Mouse (Mus musculus) Muller cell, postnatal 12 days (primary cell): Measurements from ENCODE around the gene Tspan3.

Experiments
- DNase-seq: peaks from one replicate; pipeline ENCODE4 v3.0.0-alpha.2; 2015; ENCODE audit errors: inconsistent ontology term

Gene Tspan3

DNA sequence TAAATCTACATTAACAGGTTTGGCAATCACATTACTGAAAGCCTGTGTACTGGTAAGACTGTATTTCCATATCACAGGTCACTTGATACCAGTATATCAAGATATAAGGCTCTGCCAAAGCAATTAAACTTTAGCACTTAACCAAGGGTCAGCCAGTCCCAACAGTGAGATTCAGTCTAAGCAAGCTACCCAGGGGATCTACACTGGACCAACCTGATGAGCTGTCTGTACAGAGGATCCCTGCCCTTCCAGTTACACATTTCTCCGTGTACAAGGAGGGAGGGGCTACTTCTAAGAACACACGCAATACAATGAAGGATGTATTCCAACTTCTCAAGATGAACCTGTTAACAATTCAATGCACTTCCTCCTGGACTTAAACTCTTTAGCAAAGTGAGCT, 7.2 kb downstream of the Tspan3 start:
- no peak for DNase-seq

DNA sequence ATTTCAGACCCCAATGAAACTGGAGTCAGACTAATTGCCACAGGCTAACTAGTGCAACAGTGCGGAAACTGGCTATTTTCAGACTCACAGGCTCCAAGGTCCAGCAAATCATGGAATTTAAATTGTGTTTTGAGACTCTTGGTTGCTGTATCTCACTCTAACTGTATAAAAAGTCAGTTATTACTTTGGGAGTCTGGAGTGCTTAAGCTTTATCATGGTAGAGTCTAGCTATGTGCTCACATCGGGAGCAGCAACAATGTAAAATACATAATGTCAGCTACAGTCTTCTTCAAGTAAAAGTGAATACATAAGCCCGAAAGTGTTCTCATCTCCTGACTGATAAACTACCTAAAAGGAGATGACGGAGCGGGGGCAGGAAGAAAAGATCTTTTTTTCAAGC, 10.7 kb downstream of the Tspan3 start:
- peak; percentile 53 for DNase-seq

DNA sequence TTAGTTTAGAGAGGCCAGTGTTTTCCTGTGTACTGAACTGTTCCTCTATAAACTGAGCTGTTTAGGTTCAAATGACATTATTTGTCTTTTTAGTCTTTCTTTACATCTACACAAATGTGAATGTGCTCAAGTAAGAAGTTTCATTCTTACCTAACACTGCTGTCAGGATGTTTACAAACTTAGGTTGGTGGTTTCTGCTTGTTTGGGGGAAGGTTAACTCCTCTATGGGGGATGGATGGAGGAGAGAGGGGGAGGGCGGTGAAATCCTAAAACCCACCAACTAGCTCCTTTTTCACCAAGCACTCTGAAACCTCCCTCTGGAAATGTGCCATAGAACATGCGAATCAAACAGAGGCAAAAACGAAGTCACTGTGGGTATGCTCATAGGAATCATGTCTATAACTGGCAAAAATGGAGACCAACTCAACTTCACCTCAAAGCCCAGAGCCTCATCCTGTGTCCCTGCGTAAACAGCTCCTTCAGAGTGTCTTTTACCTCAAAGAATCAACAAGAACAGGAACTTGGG, 12.7 kb downstream of the Tspan3 start:
- DNase-seq = no peak

DNA sequence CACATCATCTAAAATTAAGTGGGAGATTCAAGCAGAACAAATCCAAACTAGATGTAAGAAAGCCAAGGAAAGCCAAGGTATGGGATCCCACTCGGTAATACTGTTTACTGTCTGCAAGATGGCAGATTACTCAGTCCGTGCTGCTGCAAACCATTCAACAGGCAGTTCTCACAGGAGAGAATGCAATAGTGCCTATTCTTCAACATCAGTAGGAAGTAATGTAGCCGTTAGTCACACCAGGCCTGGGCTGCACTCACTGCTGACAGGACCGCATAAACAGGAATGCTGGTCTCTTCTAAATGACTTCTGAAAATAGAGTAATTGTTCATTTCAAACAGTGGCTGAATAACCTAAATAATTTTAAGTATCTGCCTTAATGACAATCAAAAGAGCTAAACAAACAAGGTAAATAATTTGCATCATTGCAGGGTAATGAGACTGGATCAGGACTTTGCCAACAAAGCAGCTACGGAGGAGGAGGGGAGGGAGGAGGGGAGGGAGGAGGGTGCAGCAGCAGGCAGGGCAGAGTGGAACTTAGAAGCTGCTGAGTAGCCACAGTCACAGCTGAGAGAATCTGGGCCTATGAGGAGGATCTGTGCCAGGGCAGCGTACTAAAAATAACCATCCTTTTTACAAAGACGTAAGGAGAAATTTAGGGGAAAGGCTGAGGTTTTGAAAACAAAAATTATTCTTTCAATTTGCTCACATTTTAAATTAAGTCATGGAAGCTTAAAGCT, 13.4 kb downstream of the Tspan3 start:
- DNase-seq = peak; percentile 83

DNA sequence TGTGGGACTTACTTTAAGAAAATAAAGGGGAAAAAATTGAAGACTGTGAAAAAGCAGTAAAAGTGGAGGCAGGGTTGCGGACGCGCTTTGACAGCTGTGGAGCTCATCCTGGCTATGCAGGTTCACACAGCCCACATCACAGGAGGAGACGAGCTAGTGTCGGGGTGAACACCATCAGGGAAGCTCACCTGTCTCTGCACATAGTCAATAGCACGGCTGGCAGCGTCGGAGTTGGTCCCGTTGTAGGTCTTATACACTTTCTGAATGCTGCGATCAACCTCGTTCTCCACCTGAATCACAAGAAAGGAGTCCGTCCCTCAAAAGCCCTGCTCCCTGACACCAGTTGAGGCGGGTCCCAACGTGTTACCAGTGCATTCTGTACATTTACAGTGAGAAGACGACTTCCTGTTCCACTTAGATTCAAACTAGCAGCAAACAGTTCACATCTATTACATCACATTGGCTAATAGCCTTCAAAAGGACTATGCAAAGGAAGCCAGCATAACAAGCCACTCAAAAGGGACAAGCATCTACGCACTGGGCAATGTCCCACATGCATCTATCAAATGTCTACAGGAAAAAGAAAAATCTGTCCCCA, 18.9 kb downstream of the Tspan3 start:
- DNase-seq = no peak

DNA sequence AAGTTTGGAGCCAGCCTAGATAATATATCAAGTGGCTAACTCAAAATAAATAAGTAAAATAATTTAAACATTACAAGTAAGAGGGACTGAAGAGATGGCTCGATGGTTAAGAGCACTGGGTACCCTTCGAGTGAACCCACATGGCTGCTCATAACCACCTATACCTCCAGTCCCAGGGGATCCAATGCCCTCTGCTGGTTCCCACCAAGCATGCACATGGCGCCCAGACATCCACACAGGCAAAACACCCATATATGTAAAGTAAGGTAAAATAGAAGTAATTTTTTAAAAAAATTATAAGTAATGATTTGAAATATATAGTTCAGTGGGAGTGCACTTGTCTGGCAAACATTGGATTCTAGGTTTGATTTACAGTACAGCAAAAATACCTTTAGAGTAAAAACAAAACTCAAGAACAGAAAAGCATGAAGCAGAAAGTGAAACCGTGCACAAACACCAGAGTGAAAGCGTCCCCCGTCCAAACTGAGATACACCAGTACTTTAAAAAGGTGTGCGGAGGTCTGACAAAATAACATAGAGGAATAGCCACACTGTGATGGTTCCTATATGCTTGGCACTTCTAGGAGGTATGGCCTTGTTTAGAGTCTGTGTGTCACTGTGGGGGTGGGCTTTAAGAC, 20.8 kb downstream of the Tspan3 start:
- no peak for DNase-seq

DNA sequence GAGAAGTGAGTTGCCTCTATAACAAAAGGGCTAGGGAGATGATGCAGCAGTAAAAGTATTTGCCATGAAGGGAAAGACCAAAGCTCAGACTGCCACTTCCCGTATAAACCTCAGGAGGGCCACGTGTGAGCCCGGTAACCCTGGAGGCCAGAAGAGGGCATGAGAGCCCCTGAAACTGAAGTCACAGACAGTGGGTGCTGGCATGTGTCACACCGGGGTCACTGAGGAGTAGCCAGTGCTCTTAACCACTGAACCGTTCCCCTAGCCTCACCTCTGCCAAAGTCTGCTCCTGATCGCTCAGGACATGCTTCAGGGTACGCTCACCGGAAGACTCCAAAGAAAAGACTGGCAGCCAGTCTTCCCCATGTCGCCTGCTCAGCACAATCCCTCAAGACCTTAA, 23.5 kb downstream of the Tspan3 start:
- DNase-seq = peak; percentile 42

DNA sequence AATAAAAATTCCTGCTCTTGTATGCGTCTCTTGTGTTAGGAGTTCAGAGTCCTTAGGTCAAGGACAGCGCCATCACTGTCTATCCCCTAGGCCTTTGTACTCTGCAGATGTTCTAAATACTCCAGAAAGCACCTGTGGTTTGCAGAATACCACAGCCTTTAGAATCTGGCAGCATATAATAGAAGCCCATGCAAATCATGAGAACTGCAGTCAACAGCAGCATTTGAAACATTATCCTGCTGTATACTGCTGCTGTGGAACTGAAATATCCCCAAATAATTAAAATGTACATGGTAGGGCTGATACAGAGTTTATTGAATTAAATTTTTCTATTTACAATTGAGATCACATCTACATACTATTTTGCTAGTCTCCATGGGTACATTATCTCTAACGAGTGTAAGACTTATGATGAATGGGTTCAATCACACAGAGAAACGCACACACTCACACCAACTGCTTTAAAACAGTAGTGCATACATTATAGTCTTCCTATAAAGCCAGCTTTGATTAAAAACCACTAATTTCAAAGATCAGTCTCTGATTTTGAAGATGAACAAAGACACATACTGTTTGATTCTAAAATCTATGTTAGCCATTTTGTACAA, 29.6 kb downstream of the Tspan3 start:
- DNase-seq = no peak

DNA sequence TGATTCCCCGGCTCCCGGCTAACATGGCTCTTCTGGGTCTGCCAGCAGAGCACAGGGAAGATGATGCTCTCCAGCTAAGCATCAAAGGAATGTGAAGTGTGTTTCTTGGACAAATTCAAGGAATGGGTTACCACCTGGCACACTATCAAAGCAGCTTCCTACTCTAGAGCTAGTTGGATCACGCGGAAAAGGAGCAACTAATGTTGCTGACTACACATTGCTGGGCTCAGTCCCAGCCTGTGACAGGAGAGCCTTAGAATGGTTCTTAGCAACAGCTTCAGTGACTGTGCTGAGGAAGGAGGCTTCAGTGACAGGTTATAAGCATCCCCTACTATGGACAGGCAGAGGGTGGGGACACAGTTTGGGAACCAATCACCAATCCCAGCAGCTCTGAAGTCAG, 30.7 kb downstream of the Tspan3 start:
- no peak for DNase-seq

DNA sequence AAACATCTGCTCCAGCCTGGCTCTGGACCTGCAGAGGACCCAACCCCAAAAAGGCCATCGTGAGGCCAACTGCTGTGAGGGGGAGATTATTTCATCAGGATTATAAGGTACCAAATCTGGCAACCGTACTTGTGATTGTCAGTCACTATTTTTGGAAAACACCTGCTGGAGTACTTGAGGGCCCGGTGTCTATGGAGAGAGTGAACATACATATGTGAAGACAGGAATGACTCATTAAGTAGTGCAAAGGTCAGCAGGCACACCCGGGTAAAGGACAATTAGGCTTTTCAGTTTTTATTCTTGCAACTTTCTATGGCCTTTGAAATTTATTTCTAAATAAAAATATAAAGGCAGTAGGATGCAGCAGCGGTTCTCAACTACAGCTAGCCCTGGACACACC, 31.3 kb downstream of the Tspan3 start:
- DNase-seq = no peak

DNA sequence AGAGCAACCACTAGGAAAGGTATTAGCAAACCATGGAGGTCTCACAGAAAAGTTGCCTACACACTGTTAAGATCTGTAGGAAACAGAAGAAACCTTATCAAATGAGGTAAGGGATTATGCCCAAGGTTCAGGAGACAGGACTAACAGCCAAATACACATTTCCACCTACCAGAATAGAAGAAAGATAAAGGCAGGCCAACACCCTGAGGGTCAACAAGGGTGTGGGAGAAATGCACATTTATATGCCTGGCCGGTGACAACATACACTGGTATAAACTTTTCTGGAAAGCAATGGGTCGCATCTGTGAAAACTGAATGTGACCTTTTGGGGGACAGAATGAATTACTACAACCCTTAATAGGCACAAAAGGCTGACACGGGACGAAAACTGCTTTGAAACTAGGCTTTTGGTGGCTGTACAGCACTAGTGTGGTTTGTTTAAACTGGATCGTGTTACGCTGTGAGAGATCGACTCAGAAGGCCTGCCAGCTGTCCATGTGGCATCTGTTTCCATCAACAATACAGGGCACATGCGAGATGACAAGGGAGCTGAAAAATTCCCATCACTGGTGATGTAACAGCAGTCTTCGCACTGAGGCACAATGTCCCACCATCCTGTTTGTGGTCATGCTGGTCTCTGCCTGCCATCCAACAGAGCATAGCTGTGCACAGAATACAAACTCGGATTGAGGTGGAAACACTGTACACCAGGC, 33.3 kb downstream of the Tspan3 start:
- DNase-seq = no peak

DNA sequence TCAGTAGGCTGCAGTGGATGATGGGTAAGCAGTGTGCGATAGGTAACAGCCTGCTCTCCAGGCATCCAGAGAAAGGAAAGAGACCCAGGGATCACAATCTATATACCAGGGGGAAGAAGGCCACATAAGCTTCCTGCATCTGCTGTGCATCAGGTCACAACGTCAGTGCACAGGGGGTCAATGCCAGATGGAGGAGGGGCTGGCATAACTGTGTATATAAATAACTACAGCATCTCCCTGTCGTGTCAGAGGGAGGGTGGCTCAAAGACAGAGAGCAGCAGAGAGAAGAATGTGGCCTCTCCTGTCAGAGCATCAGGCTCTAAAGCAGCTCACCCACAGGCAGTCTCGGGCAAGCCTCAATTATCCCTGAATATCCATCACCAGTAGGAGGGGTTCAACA, 34.7 kb downstream of the Tspan3 start:
- no peak for DNase-seq

DNA sequence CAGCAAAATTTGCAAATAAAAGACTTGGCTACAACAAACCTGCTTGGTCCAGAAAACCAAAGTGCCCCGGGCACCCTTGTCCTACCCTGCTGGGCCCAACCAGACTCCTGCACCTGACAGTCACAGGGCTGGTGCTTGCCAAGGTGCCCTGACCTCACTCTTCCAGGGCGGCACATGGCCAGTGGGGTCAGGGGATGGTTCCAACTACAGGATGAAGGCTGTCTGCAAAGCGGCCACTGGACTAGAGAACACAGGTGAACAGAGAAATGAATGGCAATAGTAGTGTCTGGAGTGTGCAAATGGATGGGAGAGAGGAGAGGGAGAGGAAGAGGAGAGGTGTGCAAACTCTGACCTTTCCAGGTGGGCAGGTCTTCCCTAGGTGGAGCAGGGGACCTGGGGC, 35.3 kb downstream of the Tspan3 start:
- no peak for DNase-seq

DNA sequence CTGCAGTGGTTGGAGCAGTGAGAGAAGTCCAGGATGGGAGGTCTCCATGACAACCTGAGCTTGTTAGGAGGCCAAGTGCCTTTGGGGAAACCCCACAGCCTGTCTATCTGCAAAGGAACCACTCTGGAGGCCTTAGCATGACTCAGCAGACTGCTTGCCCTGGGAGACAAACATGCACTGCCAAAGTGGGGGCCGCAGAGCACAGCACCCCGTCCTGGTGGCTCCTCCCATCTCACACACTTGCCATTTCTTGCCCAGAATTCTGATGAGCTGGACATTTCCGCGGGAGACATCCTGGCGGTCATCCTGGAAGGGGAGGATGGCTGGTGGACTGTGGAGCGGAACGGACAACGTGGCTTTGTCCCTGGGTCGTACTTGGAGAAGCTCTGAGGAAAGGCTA, 36.9 kb downstream of the Tspan3 start:
- peak; percentile 89 for DNase-seq

DNA sequence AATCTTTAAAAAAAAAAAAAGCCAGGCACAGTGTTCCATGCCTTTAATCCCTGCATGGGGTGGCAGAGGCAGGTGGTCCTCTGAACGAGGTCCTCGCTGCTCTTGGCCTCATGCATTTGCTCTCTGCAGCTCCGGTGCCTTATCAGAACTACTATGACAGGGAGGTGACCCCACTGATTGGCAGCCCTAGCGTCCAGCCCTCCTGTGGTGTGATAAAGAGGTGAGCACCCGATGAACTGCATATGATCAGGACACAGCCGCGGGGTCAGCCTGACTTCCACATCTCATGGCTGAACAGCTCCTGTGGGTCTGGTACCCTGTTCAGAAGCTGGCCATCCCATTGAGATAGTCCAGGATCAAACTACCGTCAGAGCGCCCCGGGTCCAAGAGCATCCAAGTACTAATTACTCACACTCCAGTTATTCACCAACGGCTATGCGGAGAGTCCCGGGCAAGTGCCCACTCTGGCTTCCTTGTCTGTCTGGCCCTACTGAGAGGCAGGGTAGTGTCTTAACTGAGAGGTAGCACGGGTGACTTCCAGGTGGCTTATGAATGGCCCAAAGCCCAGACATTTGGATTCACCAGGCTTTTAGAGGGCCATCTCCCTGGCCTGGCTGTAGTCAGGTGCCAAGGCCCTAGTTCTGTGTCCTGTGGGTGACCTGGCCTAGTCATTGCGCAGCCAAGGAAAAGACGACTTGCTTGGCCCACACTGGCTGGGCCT, 38.7 kb downstream of the Tspan3 start:
- DNase-seq = no peak

DNA sequence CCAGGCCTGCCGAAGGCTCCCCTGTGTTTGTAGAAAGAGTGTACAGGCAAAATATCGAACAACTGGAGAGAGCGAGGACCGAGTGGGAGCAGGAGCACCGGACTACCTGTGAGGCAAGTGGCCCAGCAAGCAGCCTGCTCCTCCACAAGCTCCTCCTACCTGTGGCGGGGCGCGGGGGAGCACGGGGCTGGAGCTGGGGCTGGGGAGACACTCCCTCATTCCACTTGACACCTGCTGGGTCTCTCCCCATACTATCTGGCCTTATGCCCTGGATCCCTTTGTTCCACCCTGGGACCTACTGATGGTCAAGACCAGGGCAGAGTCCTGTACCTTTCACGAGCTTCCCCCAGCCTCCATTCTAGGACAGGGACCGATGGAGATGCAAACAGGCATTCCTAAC, 40.7 kb downstream of the Tspan3 start:
- no peak for DNase-seq

DNA sequence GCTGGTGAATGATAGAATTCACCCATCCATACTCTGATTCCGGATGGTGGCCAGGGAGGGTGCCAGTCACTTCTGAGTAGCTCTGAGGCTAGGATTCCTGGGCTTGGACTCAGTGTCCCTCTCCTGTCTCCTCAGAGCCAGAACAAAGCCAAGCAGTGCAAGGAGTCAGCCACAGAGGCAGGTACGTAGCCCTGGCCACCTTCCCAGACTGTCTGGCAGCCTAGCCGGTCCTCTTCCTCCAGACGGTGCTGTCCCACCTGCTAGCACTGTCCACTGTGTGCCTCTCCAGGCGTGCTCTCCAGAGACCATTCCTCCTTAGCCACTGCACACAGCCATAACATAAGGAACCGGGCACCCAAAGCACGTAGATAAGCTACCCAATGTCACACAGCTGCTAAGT, 41.7 kb downstream of the Tspan3 start:
- DNase-seq = no peak

DNA sequence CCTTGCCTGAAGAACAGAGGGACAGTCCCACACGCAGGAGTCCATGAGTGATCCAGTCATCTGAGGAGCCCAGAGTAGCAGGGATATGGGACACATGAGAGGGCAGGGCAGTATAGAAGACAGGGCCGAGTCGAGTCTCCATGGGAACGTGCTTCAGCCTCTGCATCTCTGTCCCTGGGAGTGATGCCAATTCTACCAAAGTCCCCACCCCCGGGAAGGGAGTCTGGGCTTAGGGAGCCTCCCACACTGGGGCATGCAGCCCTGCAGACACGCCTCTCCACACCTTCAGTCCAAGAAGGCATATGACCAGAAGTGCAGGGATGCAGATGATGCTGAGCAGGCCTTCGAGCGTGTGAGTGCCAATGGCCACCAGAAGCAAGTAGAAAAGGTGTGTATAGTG, 42.3 kb downstream of the Tspan3 start:
- DNase-seq = peak; percentile 70

DNA sequence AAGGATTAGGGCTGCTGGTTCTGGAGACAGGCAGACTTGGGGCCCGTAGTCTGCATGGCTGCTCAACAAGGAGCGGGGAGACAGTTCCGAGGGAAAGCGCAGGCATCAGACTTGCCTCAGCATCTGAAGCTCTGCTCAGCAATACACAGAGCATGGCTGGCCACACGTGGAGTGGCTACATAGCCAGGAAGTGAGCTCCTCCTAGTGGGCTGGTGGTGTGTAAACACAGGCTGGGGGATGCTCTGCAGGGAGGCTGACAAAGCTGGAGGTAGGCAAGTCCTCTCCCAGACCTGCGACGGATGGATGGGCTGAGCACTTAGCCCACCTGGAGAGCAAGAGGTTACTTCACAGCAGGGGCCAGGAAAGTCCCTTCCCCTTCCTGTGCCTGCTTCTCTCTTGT, 44.2 kb downstream of the Tspan3 start:
- DNase-seq = peak; percentile 34

DNA sequence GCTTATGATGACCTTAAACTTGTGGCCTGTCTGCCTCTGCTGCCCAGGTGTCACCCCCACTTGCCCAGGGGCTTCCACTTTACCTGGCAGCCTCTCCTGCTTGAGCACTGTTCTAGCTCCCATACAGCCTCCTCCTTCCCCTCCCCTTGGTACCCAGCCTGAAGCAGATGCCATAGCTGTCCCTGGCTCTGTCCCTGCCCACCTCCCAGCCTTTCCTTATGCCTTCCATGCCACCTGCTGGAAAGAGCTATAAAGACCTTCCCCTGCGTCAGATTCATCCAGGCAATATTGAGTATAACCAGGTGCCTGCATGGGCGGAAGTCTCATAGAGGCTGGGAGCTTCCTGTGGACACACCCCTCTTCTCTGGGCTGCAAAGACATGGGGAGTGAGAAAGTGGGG, 45.6 kb downstream of the Tspan3 start:
- DNase-seq = no peak

DNA sequence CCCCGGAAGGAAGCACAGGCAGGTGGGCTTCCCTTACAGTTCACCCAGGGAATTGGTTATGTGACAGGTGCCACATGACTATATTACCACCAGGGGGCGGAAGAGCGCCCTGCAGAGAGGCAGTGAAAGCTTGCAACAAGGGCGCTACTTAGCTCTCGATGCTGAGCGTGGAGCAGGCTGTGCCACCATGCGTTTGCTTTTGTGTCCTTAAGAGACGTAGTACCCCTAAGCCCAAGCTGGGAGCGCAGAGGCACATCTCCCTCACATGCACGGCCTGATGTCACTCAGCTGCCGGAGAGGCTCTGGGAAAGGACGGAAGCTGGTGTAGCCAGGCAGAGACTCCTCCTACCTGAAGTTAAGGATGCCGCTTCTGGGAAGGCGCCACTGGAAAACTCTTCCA, 46.7 kb downstream of the Tspan3 start:
- DNase-seq = peak; percentile 78
